Mouse (Mus musculus) lung, postnatal 10 days (tissue): Measurements from ENCODE around the gene Spata33.
"Not testable (repeated sequence)": the region's sequence is repeated elsewhere in the genome, so short reads cannot be mapped to it uniquely, and the experiment has no call there.

Experiments used
- DNase-seq: peaks from one replicate; pipeline ENCODE4 v3.0.0; 2021

The Spata33 gene

GRCm38 (mm10) chr8:123233760-123234159, 21.1 kb downstream of the Spata33 start:
- no peak for DNase-seq

- no peak for DNase-seq
Observed at GRCm38 (mm10) chr8:123234918-123235519, 22.4 kb downstream of the Spata33 start.

- DNase-seq = peak; percentile 90
Observed at GRCm38 (mm10) chr8:123235520-123236497, 23.2 kb downstream of the Spata33 start, which contains the start of gene Spata2l. Spata2l (minus strand) TSS chr8:123236233.

GRCm38 (mm10) chr8:123239398-123239797, 26.8 kb downstream of the Spata33 start:
- DNase-seq = no peak

GRCm38 (mm10) chr8:123242107-123242923, 29.7 kb downstream of the Spata33 start:
- DNase-seq = no peak

- no peak for DNase-seq
Observed at GRCm38 (mm10) chr8:123243053-123243452, 30.4 kb downstream of the Spata33 start.

DNA sequence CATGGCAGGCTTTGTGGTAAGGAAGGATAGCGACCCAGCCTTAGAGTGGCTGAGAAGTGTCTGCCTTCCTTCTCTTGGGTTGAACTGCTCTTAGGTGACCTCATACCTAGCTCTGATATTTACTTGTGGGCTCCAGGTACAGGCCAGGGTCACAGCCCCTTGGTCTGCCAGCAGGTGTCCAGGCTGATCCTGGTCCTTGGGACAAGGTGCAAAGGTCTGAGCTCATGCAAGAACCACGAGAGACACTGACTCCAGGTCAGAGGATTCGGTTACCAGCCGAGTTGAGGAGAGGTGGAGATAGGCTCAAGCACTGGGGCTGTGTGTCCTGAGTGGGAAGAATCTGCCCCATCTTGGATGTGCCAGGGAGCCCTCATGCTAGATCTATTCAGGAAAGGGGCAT, 31.8 kb downstream of the Spata33 start:
- DNase-seq = no peak

DNA sequence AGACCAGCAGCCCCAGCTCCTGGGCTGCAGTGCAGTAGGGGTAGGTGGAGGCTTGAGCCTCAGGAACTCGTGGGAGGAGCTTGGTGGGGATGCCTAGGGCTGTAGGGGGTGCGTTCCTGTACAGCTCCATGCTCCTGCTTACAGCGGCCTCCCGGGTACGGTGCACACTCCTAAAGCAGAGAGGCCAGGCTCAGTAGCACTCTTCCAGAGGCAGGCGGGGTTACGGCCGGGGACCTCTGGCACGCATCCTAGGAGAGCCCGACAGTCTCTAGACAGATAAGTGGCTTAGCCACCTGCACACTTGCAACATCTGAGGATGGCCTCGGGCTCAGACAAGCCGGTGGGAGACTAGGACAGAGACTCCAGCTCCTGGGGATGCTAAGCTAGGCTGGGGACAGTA, 32.9 kb downstream of the Spata33 start:
- DNase-seq = no peak

GRCm38 (mm10) chr8:123247748-123248147, 35.1 kb downstream of the Spata33 start:
- no peak for DNase-seq

DNA sequence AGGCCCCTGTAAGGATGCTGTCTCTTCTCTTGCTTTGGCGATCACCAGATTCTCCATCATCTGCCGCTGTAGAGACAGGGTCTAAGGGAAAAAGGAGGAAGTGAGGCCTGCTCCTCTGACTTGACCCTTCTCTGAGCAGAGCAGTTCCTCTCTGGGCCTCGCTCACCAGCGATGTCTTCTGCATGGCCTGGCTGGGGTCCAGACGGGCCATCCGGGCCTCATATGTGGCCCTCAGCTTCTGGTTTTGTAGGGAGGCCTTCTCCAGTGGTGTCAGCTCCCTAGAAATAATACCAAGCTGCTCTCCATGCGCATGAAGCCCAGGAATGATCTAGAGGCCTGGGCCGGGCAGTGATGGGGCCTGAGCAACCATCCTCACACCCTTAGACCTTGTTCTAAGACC, 36.0 kb downstream of the Spata33 start:
- DNase-seq = no peak

- no peak for DNase-seq
Observed at GRCm38 (mm10) chr8:123250940-123251339, 38.3 kb downstream of the Spata33 start.

DNA sequence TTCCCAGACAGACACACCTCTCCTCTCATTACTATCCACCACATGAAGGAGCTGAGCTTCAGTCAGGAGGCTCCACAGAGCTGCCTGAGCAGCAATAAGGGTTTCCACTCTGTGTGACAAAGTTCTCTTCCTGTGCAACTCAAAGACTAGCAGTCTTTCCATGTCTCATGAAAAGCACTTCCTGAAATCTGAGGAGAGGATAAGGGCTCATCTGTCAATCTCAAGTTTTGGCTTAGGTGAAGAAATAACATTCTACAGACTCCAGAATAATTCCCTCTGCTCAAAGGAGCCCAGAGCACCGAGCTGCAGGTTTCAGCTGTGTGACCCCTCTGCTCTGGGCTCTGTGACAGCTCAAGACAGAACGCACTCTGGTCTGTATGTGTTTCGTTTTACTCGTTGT, 40.3 kb downstream of the Spata33 start:
- no peak for DNase-seq

DNA sequence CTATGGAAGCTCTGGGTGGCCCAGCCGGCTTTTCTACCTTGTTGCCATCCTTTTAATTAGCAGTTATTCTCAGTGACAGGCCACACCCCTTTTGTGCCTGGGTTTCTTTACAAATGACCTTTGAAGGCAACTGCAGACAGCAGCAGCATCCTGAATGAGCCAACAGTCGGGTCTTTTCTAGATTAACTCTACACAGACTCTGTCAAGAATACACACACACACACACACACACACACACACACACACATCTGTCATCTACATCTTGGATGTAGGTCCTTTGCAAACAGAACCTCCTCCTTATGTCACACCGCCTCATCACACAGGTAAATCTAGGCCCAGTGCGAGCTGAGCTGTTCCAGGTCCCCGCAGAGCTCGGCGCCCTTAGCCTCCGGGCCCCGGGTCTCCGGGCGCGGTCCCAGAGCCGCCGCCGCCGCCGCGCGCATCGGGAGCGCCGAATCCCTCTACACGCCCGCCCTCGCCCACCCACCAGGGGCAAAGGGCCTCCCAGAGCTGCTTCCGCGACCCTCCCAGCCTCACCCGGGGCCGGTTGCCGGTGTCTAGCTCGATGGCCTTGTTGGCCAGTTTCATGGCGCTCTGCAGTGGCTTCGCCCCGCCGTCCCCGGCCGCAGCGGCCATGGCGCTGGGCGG, 40.9 kb downstream of the Spata33 start:
- peak; percentile 20 for DNase-seq

GRCm38 (mm10) chr8:123254099-123254885, 41.7 kb downstream of the Spata33 start, which contains the start of the genes Zfp276 and Vps9d1:
Zfp276 (plus strand) TSS chr8:123254195.
Vps9d1 (minus strand) TSS chr8:123254348.
- DNase-seq = peak; percentile 91

DNA sequence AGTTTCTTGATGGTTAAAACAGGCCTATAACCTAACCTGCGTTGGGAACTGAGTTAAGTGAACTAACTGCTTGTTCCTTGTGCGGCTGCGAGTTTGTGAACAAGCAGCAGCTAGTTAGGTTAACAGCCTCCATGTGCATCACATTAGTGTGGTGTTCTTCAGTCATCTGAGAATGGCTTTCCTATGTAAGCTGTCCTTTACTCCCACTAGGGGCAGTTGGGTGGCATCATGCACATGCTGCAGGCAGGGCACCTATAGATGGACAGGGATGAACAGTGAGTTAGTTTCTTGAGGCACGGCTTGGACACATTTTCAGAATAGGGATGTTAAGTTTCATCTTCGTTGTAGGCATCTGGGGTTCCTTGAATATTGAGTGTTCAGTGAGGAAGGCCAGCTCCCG, 42.5 kb downstream of the Spata33 start:
- no peak for DNase-seq

DNA sequence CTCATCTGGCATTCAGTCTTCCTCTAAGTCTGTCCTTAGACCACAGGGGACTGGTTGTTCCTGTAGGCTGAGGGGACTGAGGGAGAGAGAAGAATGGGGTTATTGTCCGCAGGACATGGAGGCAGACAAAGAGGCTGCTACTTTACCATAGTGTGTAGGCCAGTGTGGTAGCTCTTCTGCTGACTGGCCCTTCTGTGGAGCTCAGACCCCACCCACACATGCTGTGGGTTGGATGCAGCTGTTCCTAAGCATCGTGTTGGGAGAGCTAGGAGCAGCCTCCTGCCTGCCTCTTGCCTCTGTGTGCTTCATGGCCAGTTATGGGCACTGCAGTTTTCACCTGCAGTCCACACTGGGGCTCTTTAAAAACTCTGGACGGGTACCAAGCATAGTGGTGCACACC, 44.5 kb downstream of the Spata33 start:
- no peak for DNase-seq

GRCm38 (mm10) chr8:123257593-123257992, 45.0 kb downstream of the Spata33 start:
- not testable (repeated sequence) for DNase-seq

- no peak for DNase-seq
Observed at GRCm38 (mm10) chr8:123267926-123268656, 55.5 kb downstream of the Spata33 start.

DNA sequence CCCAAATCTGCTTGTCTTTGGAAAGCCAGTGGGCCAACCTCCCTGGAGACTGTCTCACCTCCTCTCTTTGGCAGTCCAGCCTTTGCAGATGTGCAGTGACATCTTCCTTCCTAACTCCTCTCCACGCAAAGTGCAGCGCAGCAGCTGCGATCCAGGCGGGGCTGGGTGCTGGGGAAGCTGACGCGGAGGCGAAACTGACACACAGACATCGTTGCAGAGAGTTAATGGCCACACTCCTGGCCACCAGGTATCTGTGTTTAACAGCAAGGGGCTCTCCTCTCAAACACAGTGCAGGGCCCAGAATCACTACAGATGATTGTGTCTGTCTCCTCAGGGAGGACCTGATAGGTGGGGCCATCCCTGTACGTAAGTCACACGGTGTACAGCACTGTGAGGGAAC, 58.5 kb downstream of the Spata33 start:
- DNase-seq = no peak
